Mouse (Mus musculus) intestine, postnatal 0 days (tissue): ENCODE results near the gene Vmn1r169. TPM values are rescaled to one million over a fixed set of nuclear protein-coding genes. Genes with fewer than 3 reads are reported as not detected.
"Not testable (repeated sequence)": the region's sequence is repeated elsewhere in the genome, so short reads cannot be mapped to it uniquely, and the experiment has no call there.

Experiments
- ATAC-seq: fragments of 200-750 bp; cut with Nextera tagmentation; 2 replicates; pipeline ENCODE4 v1.8.0; 2017; ENCODE audit warnings: mild to moderate bottlenecking, moderate TSS enrichment, moderate library complexity
- H3K27ac ChIP-seq: fragments of 300-500 bp; sonication (generic); 2 replicates; pipeline ENCODE4 v1.5.1; 2014; ENCODE audit warnings: mild to moderate bottlenecking, low read depth, low read length, moderate library complexity
- H3K27me3 ChIP-seq: fragments of 300-500 bp; sonication (generic); replicated peaks from 2 replicates; pipeline ENCODE4 v1.6.1; 2014; ENCODE audit warnings: low read length, mixed read lengths; ENCODE audit not compliant: control insufficient read depth, insufficient read depth
- H3K36me3 ChIP-seq: fragments of 300-500 bp; sonication (generic); 2 replicates; pipeline ENCODE4 v1.6.1; 2014; ENCODE audit warnings: mild to moderate bottlenecking, moderate library complexity; ENCODE audit not compliant: control insufficient read depth, insufficient read depth
- H3K4me1 ChIP-seq: fragments of 300-500 bp; sonication (generic); replicated peaks from 2 replicates; pipeline ENCODE4 v1.6.1; 2014; ENCODE audit warnings: antibody characterized with exemption, low read length, mixed read lengths; ENCODE audit not compliant: control insufficient read depth, insufficient read depth
- H3K4me2 ChIP-seq: fragments of 300-500 bp; sonication (generic); replicated peaks from 2 replicates; pipeline ENCODE4 v1.6.1; 2014; ENCODE audit warnings: low read depth, mild to moderate bottlenecking, moderate library complexity
- H3K4me3 ChIP-seq: fragments of 300-500 bp; sonication (generic); 2 replicates; pipeline ENCODE4 v1.5.1; 2014; ENCODE audit warnings: low read depth, low read length
- H3K9ac ChIP-seq: fragments of 300-500 bp; sonication (generic); 2 replicates; pipeline ENCODE4 v1.6.1; 2014; ENCODE audit warnings: mild to moderate bottlenecking, low read depth, low read length
- H3K9me3 ChIP-seq: fragments of 300-500 bp; sonication (generic); 2 replicates; pipeline ENCODE4 v1.6.1; 2016; ENCODE audit warnings: mixed run types; ENCODE audit not compliant: control insufficient read depth
- WGBS: fragments of 180-500 bp; shearing (Covaris S2); extraction: QIAGEN DNeasy Blood & Tissue Kit; methylation state at CpG from one replicate; pipeline ENCODE4 v1.1.7; 2014; 5-methylcytosine and 5-hydroxymethylcytosine counted together
- polyA plus RNA-seq: library from polyadenylated mRNA; unstranded; fragments of >200 nt; fragmentation: Nextera tagmentation; extraction: Ambion mirVana; gene quantifications from 2 replicates; pipeline ENCODE4 v1.2.1, GENCODE M21; 2015

Vmn1r169 gene
- polyA plus RNA-seq, result not detected in 2 replicates

DNA sequence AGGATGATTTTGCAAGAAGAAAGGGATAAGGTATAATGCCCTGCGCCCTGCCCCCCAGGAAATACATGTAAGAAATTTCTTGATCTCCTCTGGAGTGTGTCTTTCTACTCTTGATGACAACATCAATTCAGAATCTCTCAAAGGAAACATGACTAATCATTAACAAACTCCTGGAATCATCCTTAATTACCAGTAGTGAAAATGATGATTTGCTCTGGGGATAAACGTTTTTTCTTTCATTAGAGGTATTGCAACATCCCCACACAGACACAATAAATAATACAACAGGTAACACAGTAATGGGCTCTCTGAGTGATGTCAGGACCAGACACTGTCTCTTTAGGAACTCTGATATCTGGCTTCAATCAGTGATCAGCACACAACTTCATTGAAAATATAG is at the start of gene Vmn1r169:
Gene Vmn1r169, plus strand, starts transcription at position 301 of the 400 bp plus-strand sequence.
- H3K27ac ChIP-seq, H3K4me1 ChIP-seq, H3K27me3 ChIP-seq, H3K9me3 ChIP-seq, H3K4me3 ChIP-seq, H3K9ac ChIP-seq, H3K4me2 ChIP-seq, ATAC-seq, H3K36me3 ChIP-seq: not testable (repeated sequence)
- 61% methylated on average over 1 of the region's 2 CpGs for WGBS

DNA sequence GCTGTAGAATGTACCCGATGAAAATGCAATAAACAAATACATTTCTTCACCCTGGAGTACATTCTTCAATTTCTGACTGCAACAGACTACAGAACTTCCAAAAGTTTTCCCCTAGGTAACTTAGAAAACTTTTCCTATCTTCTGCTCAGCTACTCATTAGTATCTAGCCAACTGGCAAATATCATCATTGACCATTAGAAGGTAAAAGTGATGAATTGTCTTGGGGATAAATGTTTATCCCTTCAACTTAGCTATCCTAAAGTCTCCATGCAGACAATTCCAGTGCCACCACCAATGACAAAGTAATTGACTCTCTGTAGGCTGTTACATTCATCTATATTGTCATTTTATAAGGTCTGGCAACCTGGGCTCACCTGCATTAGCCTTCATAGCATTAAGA is 35.9 kb upstream of the Vmn1r169 start, which contains the start of gene Vmn1r168:
Gene Vmn1r168, plus strand, starts transcription at position 301 of the 400 bp plus-strand sequence.
- H3K4me3 ChIP-seq, H3K4me1 ChIP-seq, H3K36me3 ChIP-seq, H3K9me3 ChIP-seq, ATAC-seq, H3K27me3 ChIP-seq, H3K4me2 ChIP-seq, H3K9ac ChIP-seq, H3K27ac ChIP-seq: not testable (repeated sequence)
- whole genome bisulfite sequencing, result no CpG with 5 or more reads among the region's 1 CpGs

GRCm38 (mm10) chr7:23605875-23606274 is 30.5 kb downstream of the Vmn1r169 start, which contains the start of gene Vmn1r170:
TSS of gene Vmn1r170 (plus strand) at chr7:23606175.
- not testable (repeated sequence) for H3K36me3 ChIP-seq, H3K27me3 ChIP-seq, H3K9ac ChIP-seq, ATAC-seq, H3K4me1 ChIP-seq, H3K27ac ChIP-seq, H3K4me3 ChIP-seq, H3K9me3 ChIP-seq, H3K4me2 ChIP-seq
- 22% methylated on average over 1 of the region's 1 CpGs for WGBS

Other genes starting within 250 kb of the Vmn1r169 start
- gene Nlrp5, start 189.6 kb upstream of the Vmn1r169 start, polyA plus RNA-seq, result not detected in 2 replicates
- not detected in 2 replicates for gene Vmn1r167, start 68.3 kb upstream of the Vmn1r169 start, polyA plus RNA-seq
- not detected in 2 replicates for gene Vmn1r168, start 35.8 kb upstream of the Vmn1r169 start, polyA plus RNA-seq
- not detected in 2 replicates for gene Vmn1r170, start 30.6 kb downstream of the Vmn1r169 start, polyA plus RNA-seq
- not detected in 2 replicates for gene Vmn1r171, start 55.2 kb downstream of the Vmn1r169 start, polyA plus RNA-seq
- gene Vmn1r172, start 82.8 kb downstream of the Vmn1r169 start, polyA plus RNA-seq, result not detected in 2 replicates
- gene Vmn1r173, start 125.2 kb downstream of the Vmn1r169 start, polyA plus RNA-seq, result not detected in 2 replicates
- not detected in 2 replicates for gene Vmn1r174, start 176.7 kb downstream of the Vmn1r169 start, polyA plus RNA-seq
- gene Vmn1r175, start 235.1 kb downstream of the Vmn1r169 start, polyA plus RNA-seq, result not detected in 2 replicates